Mouse (Mus musculus): ENCODE data around the gene Anks1. TPM values are rescaled to one million over a fixed set of nuclear protein-coding genes. Genes with fewer than 3 reads are reported as not detected.
A peak's percentile ranks its signal among the peaks of the same experiment; 100 is the strongest.

The Anks1 gene
- polyA plus RNA-seq, 1 experiment from 2014 or later = 22.5 TPM

GRCm38 (mm10) chr17:28005393-28005792 is 96.3 kb downstream of the Anks1 start:
- Histone ChIP-seq H3K9ac (0 out of 2 replicates have a peak overlapping the region, but pooled peaks have one; percentile 5), H3K4me3 (no peak overlapping the region), H3K4me1 (peaks cover 71% of the 10 kb centered on the region), H3K27ac (0 out of 2 replicates have a peak overlapping the region, but pooled peaks have one; percentile 87), H3K36me3 (peaks cover 8% of the 10 kb centered on the region), H3K4me2 (replicated peaks) (no peak overlapping the region), H3K27me3 (no peaks in the 10 kb centered on the region), H3K9me3 (no peaks in the 10 kb centered on the region)
- ATAC-seq (ENCODE audit: insufficient number of reproducible peaks, insufficient read depth, low FRiP score, low TSS enrichment) = no peak

- peaks cover 63% of the 10 kb centered on the region for H3K4me1 ChIP-seq
- H3K9ac ChIP-seq = no peak overlapping the region
- 85% methylated on average over 8 of the region's 8 CpGs for WGBS
These were observed 97.1 kb downstream of the Anks1 start for GRCm38 (mm10) chr17:28006208-28006607.

GRCm38 (mm10) chr17:28006611-28007010 is 97.5 kb downstream of the Anks1 start:
- no peak overlapping the region; the same call in 1 of the 2 replicates for H3K9ac ChIP-seq
- peaks cover 59% of the 10 kb centered on the region for H3K4me1 ChIP-seq
- no peak overlapping the region for H3K4me3 ChIP-seq
- H3K4me2 ChIP-seq (replicated peaks) = peak overlapping the region; percentile 35
- H3K9me3 ChIP-seq = no peaks in the 10 kb centered on the region
- no peak for ATAC-seq (ENCODE audit: insufficient number of reproducible peaks, insufficient read depth, low FRiP score, low TSS enrichment)
- peaks cover 12% of the 10 kb centered on the region for H3K36me3 ChIP-seq
- peak overlapping the region; percentile 87 for H3K27ac ChIP-seq
- 61% methylated on average over 5 of the region's 5 CpGs for WGBS
- H3K27me3 ChIP-seq = no peaks in the 10 kb centered on the region

More at GRCm38 (mm10) chr17:28006208-28006607, 97.1 kb downstream of the Anks1 start:
- Histone ChIP-seq H3K4me3 (no peak overlapping the region), H3K27me3 (no peaks in the 10 kb centered on the region), H3K36me3 (peaks cover 8% of the 10 kb centered on the region), H3K9me3 (no peaks in the 10 kb centered on the region), H3K4me2 (replicated peaks) (no peak overlapping the region), H3K27ac (peak overlapping the region; percentile 87)
- no peak for ATAC-seq (ENCODE audit: insufficient number of reproducible peaks, insufficient read depth, low FRiP score, low TSS enrichment)

- Histone ChIP-seq H3K27ac (peak overlapping the region; percentile 87), H3K4me2 (replicated peaks) (peak overlapping the region; percentile 35), H3K4me3 (peak overlapping the region; percentile 9), H3K36me3 (peaks cover 15% of the 10 kb centered on the region), H3K9me3 (no peaks in the 10 kb centered on the region), H3K9ac (peak overlapping the region; percentile 32; the same call in 1 of the 2 replicates), H3K4me1 (peaks cover 56% of the 10 kb centered on the region), H3K27me3 (no peaks in the 10 kb centered on the region)
- WGBS = 7% methylated on average over 29 of the region's 29 CpGs
- peak; percentile 18; the same call in 1 of the 2 replicates for ATAC-seq (ENCODE audit: insufficient number of reproducible peaks, insufficient read depth, low FRiP score, low TSS enrichment)
These were observed 98.2 kb downstream of the Anks1 start for GRCm38 (mm10) chr17:28007179-28007811.

- Histone ChIP-seq H3K4me1 (peaks cover 59% of the 10 kb centered on the region), H3K27ac (peak overlapping the region; percentile 87), H3K4me2 (replicated peaks) (peak overlapping the region; percentile 35), H3K9me3 (no peaks in the 10 kb centered on the region), H3K36me3 (peaks cover 15% of the 10 kb centered on the region), H3K4me3 (peak overlapping the region; percentile 9), H3K9ac (peak overlapping the region; percentile 32; the same call in 1 of the 2 replicates), H3K27me3 (no peaks in the 10 kb centered on the region)
- 26% methylated on average over 27 of the region's 27 CpGs for WGBS
- peak; percentile 68; the same call in 1 of the 2 replicates for ATAC-seq (ENCODE audit: insufficient number of reproducible peaks, insufficient read depth, low FRiP score, low TSS enrichment)
These were observed 98.9 kb downstream of the Anks1 start for GRCm38 (mm10) chr17:28007857-28008564.

GRCm38 (mm10) chr17:28008565-28008981 is 99.5 kb downstream of the Anks1 start:
- H3K36me3 ChIP-seq = peaks cover 15% of the 10 kb centered on the region
- H3K9ac ChIP-seq = peak overlapping the region; percentile 32; the same call in 1 of the 2 replicates
- H3K9me3 ChIP-seq = no peaks in the 10 kb centered on the region
- H3K4me1 ChIP-seq = peaks cover 61% of the 10 kb centered on the region
- no peak for ATAC-seq (ENCODE audit: insufficient number of reproducible peaks, insufficient read depth, low FRiP score, low TSS enrichment)
- WGBS = 62% methylated on average over 8 of the region's 8 CpGs
- H3K4me3 ChIP-seq = peak overlapping the region; percentile 9
- H3K27ac ChIP-seq = peak overlapping the region; percentile 87
- peak overlapping the region; percentile 35 for H3K4me2 ChIP-seq (replicated peaks)
- H3K27me3 ChIP-seq = no peaks in the 10 kb centered on the region

GRCm38 (mm10) chr17:28009066-28009715 is 100.1 kb downstream of the Anks1 start:
- Histone ChIP-seq H3K36me3 (peaks cover 15% of the 10 kb centered on the region), H3K4me3 (no peak overlapping the region), H3K4me2 (replicated peaks) (peak overlapping the region; percentile 35; the same call in 1 of the 2 replicates), H3K9me3 (no peaks in the 10 kb centered on the region), H3K27me3 (no peaks in the 10 kb centered on the region), H3K4me1 (peaks cover 62% of the 10 kb centered on the region), H3K9ac (0 out of 2 replicates have a peak overlapping the region, but pooled peaks have one; percentile 24), H3K27ac (no peak overlapping the region)
- no peak for ATAC-seq (ENCODE audit: insufficient number of reproducible peaks, insufficient read depth, low FRiP score, low TSS enrichment)
- 80% methylated on average over 10 of the region's 10 CpGs for WGBS

GRCm38 (mm10) chr17:28009716-28010114 is 100.6 kb downstream of the Anks1 start:
- no peaks in the 10 kb centered on the region for H3K9me3 ChIP-seq
- H3K36me3 ChIP-seq = peaks cover 15% of the 10 kb centered on the region
- no peak overlapping the region for H3K9ac ChIP-seq
- H3K4me1 ChIP-seq = peaks cover 67% of the 10 kb centered on the region
- no peak overlapping the region for H3K4me3 ChIP-seq
- no peak overlapping the region for H3K27ac ChIP-seq
- 90% methylated on average over 7 of the region's 7 CpGs for WGBS
- no peaks in the 10 kb centered on the region for H3K27me3 ChIP-seq
- no peak for ATAC-seq (ENCODE audit: insufficient number of reproducible peaks, insufficient read depth, low FRiP score, low TSS enrichment)
- no peak overlapping the region for H3K4me2 ChIP-seq (replicated peaks)

GRCm38 (mm10) chr17:28010925-28011324 is 101.8 kb downstream of the Anks1 start:
- H3K27me3 ChIP-seq = no peaks in the 10 kb centered on the region
- H3K4me2 ChIP-seq (replicated peaks) = no peak overlapping the region
- no peak overlapping the region for H3K4me3 ChIP-seq
- H3K4me1 ChIP-seq = peaks cover 64% of the 10 kb centered on the region
- H3K9me3 ChIP-seq = no peaks in the 10 kb centered on the region
- H3K36me3 ChIP-seq = peaks cover 10% of the 10 kb centered on the region
- no peak overlapping the region for H3K9ac ChIP-seq
- 92% methylated on average over 2 of the region's 2 CpGs for WGBS
- H3K27ac ChIP-seq = no peak overlapping the region
- ATAC-seq (ENCODE audit: insufficient number of reproducible peaks, insufficient read depth, low FRiP score, low TSS enrichment) = no peak

GRCm38 (mm10) chr17:28012851-28013250 is 103.7 kb downstream of the Anks1 start:
- Histone ChIP-seq H3K27ac (peak overlapping the region; percentile 69), H3K27me3 (no peaks in the 10 kb centered on the region)
- 76% methylated on average over 6 of the region's 6 CpGs for WGBS

GRCm38 (mm10) chr17:28013259-28013875 is 104.3 kb downstream of the Anks1 start:
- Histone ChIP-seq H3K4me3 (no peak overlapping the region), H3K27me3 (no peaks in the 10 kb centered on the region), H3K36me3 (peaks cover 10% of the 10 kb centered on the region), H3K4me2 (replicated peaks) (peak overlapping the region; percentile 30; the same call in 1 of the 2 replicates), H3K27ac (peak overlapping the region; percentile 69), H3K9ac (no peak overlapping the region), H3K4me1 (peaks cover 46% of the 10 kb centered on the region), H3K9me3 (no peaks in the 10 kb centered on the region)
- WGBS = 17% methylated on average over 12 of the region's 12 CpGs
- ATAC-seq (ENCODE audit: insufficient number of reproducible peaks, insufficient read depth, low FRiP score, low TSS enrichment) = peak; percentile 86

More at GRCm38 (mm10) chr17:28012851-28013250, 103.7 kb downstream of the Anks1 start:
- ATAC-seq (ENCODE audit: insufficient number of reproducible peaks, insufficient read depth, low FRiP score, low TSS enrichment) = no peak
- H3K9ac ChIP-seq = no peak overlapping the region
- no peaks in the 10 kb centered on the region for H3K9me3 ChIP-seq
- peak overlapping the region; percentile 30; the same call in 1 of the 2 replicates for H3K4me2 ChIP-seq (replicated peaks)
- peaks cover 47% of the 10 kb centered on the region for H3K4me1 ChIP-seq
- no peak overlapping the region for H3K4me3 ChIP-seq
- H3K36me3 ChIP-seq = peaks cover 10% of the 10 kb centered on the region
